In the genomic region with DNA sequence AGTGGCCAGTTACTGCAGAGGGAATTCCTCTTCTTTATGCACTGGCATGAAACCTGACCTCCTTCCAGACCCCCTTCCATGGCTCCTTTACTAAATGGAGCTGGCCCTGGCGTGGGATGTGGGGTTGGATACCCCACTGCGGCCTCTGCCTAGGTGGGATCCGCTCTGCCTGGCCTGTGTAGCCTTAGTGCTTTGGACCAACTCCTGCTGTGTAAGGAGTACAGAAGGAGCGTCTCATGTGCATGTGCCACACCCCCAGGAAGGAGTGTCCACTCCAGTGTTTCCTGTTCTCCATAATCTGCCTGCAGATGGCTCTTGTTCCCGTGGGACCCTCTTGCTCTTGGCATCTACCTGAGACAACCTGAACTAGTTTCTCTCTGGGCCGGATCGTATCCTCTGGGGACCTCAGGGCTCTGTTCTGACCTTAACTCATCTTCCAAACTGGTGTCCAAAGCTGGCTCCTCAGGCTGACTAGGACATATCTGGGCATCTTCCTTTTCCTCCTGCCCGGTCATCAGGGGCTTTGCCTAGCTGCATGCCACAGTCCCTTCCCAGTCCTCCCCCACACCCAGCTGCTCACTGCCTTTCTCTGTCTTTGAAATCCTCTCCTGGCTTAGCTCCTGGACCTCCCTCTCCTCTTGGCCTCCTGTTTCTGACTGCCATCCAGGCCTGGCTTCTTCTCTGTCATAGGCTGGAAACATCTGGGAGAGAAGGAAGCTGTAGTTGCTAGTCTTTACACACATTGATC, we compare ENCODE assay signal across 20 mouse cellular contexts. TPM values are rescaled to one million over a fixed set of nuclear protein-coding genes. Genes with fewer than 3 reads are reported as not detected.
DNase-seq lines count a peak whose midpoint lies in the region; ATAC-seq and TF ChIP-seq lines count a peak whose summit lies in the region.
"Had no signal": no experiment of that assay in that cellular context is flagged by ENCODE, and none has a peak within 500 bp of the region (broad histone marks: within the 10 kb centered on the region; RNA-seq: fewer than 3 reads in every experiment).

No protein-coding gene starts in this region.

- peak overlapping the region; percentile 70; the same call in 1 of the 2 replicates for H3K27ac ChIP-seq in heart, embryonic 10.5 days
- H3K27ac ChIP-seq in kidney, postnatal 0 days, result no peak overlapping the region
- H3K27ac ChIP-seq in hindbrain, embryonic 12.5 days, result no peak overlapping the region
- H3K27ac ChIP-seq: embryonic facial prominence, embryonic 15.5 days; heart, embryonic 15.5 days; hindbrain, embryonic 13.5 days; limb, embryonic 13.5 days; liver, embryonic 13.5 days; macrophage; midbrain, embryonic 15.5 days had no signal

- TF ChIP-seq CTCF in kidney, postnatal 0 days (IDR thresholded peaks at IDR 0.05; ENCODE audit: low read depth), result no peak

- H3K79me2 ChIP-seq in myocyte (ENCODE audit: control insufficient read depth, insufficient read depth), result no peaks in the 10 kb centered on the region

- no peak for ATAC-seq in kidney, postnatal 0 days (replicated peaks; ENCODE audit: low FRiP score, low read depth)
- ATAC-seq in hindbrain, embryonic 12.5 days (ENCODE audit: low FRiP score), result no peak
- ATAC-seq: intestine, embryonic 16.5 days; midbrain, embryonic 15.5 days had no signal

- no peak for DNase-seq in heart, embryonic 10.5 days (ENCODE audit: low spot score)
- no peak for DNase-seq in heart, adult 9 months (ENCODE audit: low spot score in 2 of 2)
- DNase-seq in kidney, postnatal 0 days (ENCODE audit: low spot score), result peak; percentile 49
- DNase-seq in kidney, adult 9 months, result no peak
- DNase-seq in urinary bladder, postnatal 14 days (ENCODE audit: low spot score), result peak; percentile 16
- DNase-seq in urinary bladder, postnatal 4 days (ENCODE audit: low spot score in 2 of 2), result no peak
- DNase-seq: B cell, adult 2 months; cerebellum, adult 2 months; liver, embryonic 13.5 days; lung, embryonic 14.5 days; right cerebral cortex, postnatal 4 days had no signal

- H3K27me3 ChIP-seq in heart, embryonic 10.5 days (ENCODE audit: insufficient read depth, poor library complexity, severe bottlenecking), result no peaks in the 10 kb centered on the region
- no peaks in the 10 kb centered on the region for H3K27me3 ChIP-seq in kidney, postnatal 0 days (ENCODE audit: insufficient read depth, low read length)
- H3K27me3 ChIP-seq in myocyte (ENCODE audit: control insufficient read depth, insufficient read depth, insufficient read length), result no peaks in the 10 kb centered on the region
- H3K27me3 ChIP-seq in hindbrain, embryonic 12.5 days, result no peaks in the 10 kb centered on the region
- H3K27me3 ChIP-seq: embryonic facial prominence, embryonic 15.5 days; heart, embryonic 15.5 days; hindbrain, embryonic 13.5 days; limb, embryonic 13.5 days; midbrain, embryonic 15.5 days had no signal

- H3K9ac ChIP-seq in kidney, postnatal 0 days (ENCODE audit: low read depth, low read length), result 0 out of 2 replicates have a peak overlapping the region, but pooled peaks have one; percentile 8
- no peak overlapping the region for H3K9ac ChIP-seq in hindbrain, embryonic 12.5 days
- H3K9ac ChIP-seq: embryonic facial prominence, embryonic 15.5 days; heart, embryonic 15.5 days; hindbrain, embryonic 13.5 days; limb, embryonic 13.5 days; liver, embryonic 13.5 days; lung, embryonic 14.5 days; midbrain, embryonic 15.5 days had no signal

- peaks cover 5% of the 10 kb centered on the region for H3K36me3 ChIP-seq in heart, embryonic 10.5 days
- H3K36me3 ChIP-seq in kidney, postnatal 0 days (ENCODE audit: insufficient read depth, low read length), result no peaks in the 10 kb centered on the region
- no peaks in the 10 kb centered on the region for H3K36me3 ChIP-seq in myocyte (ENCODE audit: control insufficient read depth, insufficient read depth)
- H3K36me3 ChIP-seq in hindbrain, embryonic 12.5 days, result peaks cover 6% of the 10 kb centered on the region
- H3K36me3 ChIP-seq: heart, embryonic 15.5 days; midbrain, embryonic 15.5 days had no signal

- 39% methylated on average over 8 of the region's 8 CpGs for WGBS in heart, embryonic 10.5 days
- WGBS in kidney, postnatal 0 days, result 23% methylated on average over 8 of the region's 8 CpGs
- 43% methylated on average over 8 of the region's 8 CpGs for WGBS in hindbrain, embryonic 12.5 days

- H3K9me3 ChIP-seq in heart, embryonic 10.5 days, result no peaks in the 10 kb centered on the region
- H3K9me3 ChIP-seq in kidney, postnatal 0 days (replicated peaks; ENCODE audit: low read length), result no peaks in the 10 kb centered on the region
- no peaks in the 10 kb centered on the region for H3K9me3 ChIP-seq in hindbrain, embryonic 12.5 days (replicated peaks)
- H3K9me3 ChIP-seq: embryonic facial prominence, embryonic 15.5 days; heart, embryonic 15.5 days; hindbrain, embryonic 13.5 days; limb, embryonic 13.5 days; liver, embryonic 13.5 days; midbrain, embryonic 15.5 days had no signal

- peaks cover 39% of the 10 kb centered on the region for H3K4me1 ChIP-seq in heart, embryonic 10.5 days
- peaks cover 13% of the 10 kb centered on the region for H3K4me1 ChIP-seq in kidney, postnatal 0 days (replicated peaks; ENCODE audit: insufficient read depth, low read length)
- peaks cover 22% of the 10 kb centered on the region for H3K4me1 ChIP-seq in hindbrain, embryonic 12.5 days

- H3ac ChIP-seq in myocyte (ENCODE audit: control insufficient read depth, insufficient read length), result no peak overlapping the region

- H3K4me3 ChIP-seq in heart, embryonic 10.5 days, result no peak overlapping the region
- no peak overlapping the region for H3K4me3 ChIP-seq in kidney, postnatal 0 days (replicated peaks; ENCODE audit: low read depth, low read length)
- H3K4me3 ChIP-seq in myocyte, result no peak overlapping the region
- H3K4me3 ChIP-seq in hindbrain, embryonic 12.5 days, result no peak overlapping the region
- H3K4me3 ChIP-seq: embryonic facial prominence, embryonic 15.5 days; heart, embryonic 15.5 days; hindbrain, embryonic 13.5 days; limb, embryonic 13.5 days; liver, embryonic 13.5 days; midbrain, embryonic 15.5 days had no signal

- TF ChIP-seq POLR2A in myocyte (IDR thresholded peaks at IDR 0.05; ENCODE audit: insufficient read length, low read depth), result no peak

- no peak overlapping the region for H3K4me2 ChIP-seq in kidney, postnatal 0 days (ENCODE audit: low read length)
- H3K4me2 ChIP-seq in myocyte (ENCODE audit: low read depth), result no peak overlapping the region
- no peak overlapping the region for H3K4me2 ChIP-seq in hindbrain, embryonic 12.5 days (replicated peaks)
- H3K4me2 ChIP-seq: embryonic facial prominence, embryonic 15.5 days; heart, embryonic 15.5 days; hindbrain, embryonic 13.5 days; limb, embryonic 13.5 days; liver, embryonic 13.5 days; lung, embryonic 14.5 days; midbrain, embryonic 15.5 days had no signal

TF ChIP-seq in myocyte, 11 proteins besides CTCF, POLR2A, EP300 and RAD21:
- TF ChIP-seq MYOG (IDR thresholded peaks at IDR 0.05; ENCODE audit: control insufficient read depth in 1 of 3, insufficient read depth in 1 of 3, insufficient read length in 2 of 3, low read depth in 2 of 3) (peak in 1 of 3 experiments; percentile 15), SRF (IDR thresholded peaks at IDR 0.05; ENCODE audit: control insufficient read depth, insufficient read length, low read depth) (no peak), MYOD1 (IDR thresholded peaks at IDR 0.05; ENCODE audit: control insufficient read depth in 1 of 3, insufficient read length in 2 of 3, low read depth in 2 of 3) (peak in 1 of 3 experiments; percentile 62), POLR2AphosphoS2 (IDR thresholded peaks at IDR 0.05; ENCODE audit: insufficient read length, low read depth) (peak; percentile 39)

RNA-seq across cellular contexts. Expression of gene Derl3, which starts 3.6 kb away (rescaled TPM):
- 3.1 and 5.0 TPM in 2 replicates for polyA plus RNA-seq in heart, embryonic 10.5 days (2016; fragmentation: Nextera tagmentation; extraction: Ambion mirVana)
- polyA plus RNA-seq in kidney, postnatal 0 days (2015; fragmentation: Nextera tagmentation; extraction: Ambion mirVana), result 2.8 and 3.3 TPM in 2 replicates
- 0.58 TPM for polyA plus RNA-seq in myocyte (2012; fragmentation: generic; extraction: Trizol)
- polyA plus RNA-seq in hindbrain, embryonic 12.5 days (2016; fragmentation: Nextera tagmentation; extraction: Ambion mirVana), result 2.7 and 2.9 TPM in 2 replicates
- polyA plus RNA-seq: macrophage had no signal

RNA-seq across cellular contexts. Expression of gene Mif, which starts 29.5 kb away (rescaled TPM):
- 3,089 and 3,244 TPM in 2 replicates for polyA plus RNA-seq in heart, embryonic 10.5 days (2016; fragmentation: Nextera tagmentation; extraction: Ambion mirVana)
- 1,473 and 1,501 TPM in 2 replicates for polyA plus RNA-seq in kidney, postnatal 0 days (2015; fragmentation: Nextera tagmentation; extraction: Ambion mirVana)
- 3,517 TPM for polyA plus RNA-seq in myocyte (2012; fragmentation: generic; extraction: Trizol)
- 1,134 and 1,420 TPM in 2 replicates for polyA plus RNA-seq in hindbrain, embryonic 12.5 days (2016; fragmentation: Nextera tagmentation; extraction: Ambion mirVana)

RNA-seq across cellular contexts. Expression of gene Smarcb1, which starts 31.8 kb away (rescaled TPM):
- polyA plus RNA-seq in heart, embryonic 10.5 days (2016; fragmentation: Nextera tagmentation; extraction: Ambion mirVana), result 157 and 204 TPM in 2 replicates
- 149 and 168 TPM in 2 replicates for polyA plus RNA-seq in kidney, postnatal 0 days (2015; fragmentation: Nextera tagmentation; extraction: Ambion mirVana)
- polyA plus RNA-seq in myocyte (2012; fragmentation: generic; extraction: Trizol), result 142 TPM
- polyA plus RNA-seq in hindbrain, embryonic 12.5 days (2016; fragmentation: Nextera tagmentation; extraction: Ambion mirVana), result 296 and 298 TPM in 2 replicates

RNA-seq across cellular contexts. Expression of gene Chchd10, which starts 43.4 kb away (rescaled TPM):
- polyA plus RNA-seq in heart, embryonic 10.5 days (2016; fragmentation: Nextera tagmentation; extraction: Ambion mirVana), result 333 and 524 TPM in 2 replicates
- polyA plus RNA-seq in kidney, postnatal 0 days (2015; fragmentation: Nextera tagmentation; extraction: Ambion mirVana), result 520 and 541 TPM in 2 replicates
- 441 TPM for polyA plus RNA-seq in myocyte (2012; fragmentation: generic; extraction: Trizol)
- 15.4 and 15.5 TPM in 2 replicates for polyA plus RNA-seq in hindbrain, embryonic 12.5 days (2016; fragmentation: Nextera tagmentation; extraction: Ambion mirVana)

RNA-seq across cellular contexts. Expression of gene Mmp11, which starts 46.7 kb away (rescaled TPM):
- 19.4 and 39.0 TPM in 2 replicates for polyA plus RNA-seq in heart, embryonic 10.5 days (2016; fragmentation: Nextera tagmentation; extraction: Ambion mirVana)
- 39.4 and 43.2 TPM in 2 replicates for polyA plus RNA-seq in kidney, postnatal 0 days (2015; fragmentation: Nextera tagmentation; extraction: Ambion mirVana)
- polyA plus RNA-seq in myocyte (2012; fragmentation: generic; extraction: Trizol), result 121 TPM
- 55.2 and 56.1 TPM in 2 replicates for polyA plus RNA-seq in hindbrain, embryonic 12.5 days (2016; fragmentation: Nextera tagmentation; extraction: Ambion mirVana)

Comparison
In these comparisons a context has a peak if more than half of its experiments do, and no peak if none do; other contexts are left out.
1. DNase-seq: peak in kidney, postnatal 0 days (single experiment) and urinary bladder, postnatal 14 days (single experiment); none in heart, embryonic 10.5 days (single experiment), heart, adult 9 months (0 of 2), kidney, adult 9 months (single experiment) and urinary bladder, postnatal 4 days (0 of 2).